30 mouse cellular contexts compared by ENCODE assay signal in the genomic region with DNA sequence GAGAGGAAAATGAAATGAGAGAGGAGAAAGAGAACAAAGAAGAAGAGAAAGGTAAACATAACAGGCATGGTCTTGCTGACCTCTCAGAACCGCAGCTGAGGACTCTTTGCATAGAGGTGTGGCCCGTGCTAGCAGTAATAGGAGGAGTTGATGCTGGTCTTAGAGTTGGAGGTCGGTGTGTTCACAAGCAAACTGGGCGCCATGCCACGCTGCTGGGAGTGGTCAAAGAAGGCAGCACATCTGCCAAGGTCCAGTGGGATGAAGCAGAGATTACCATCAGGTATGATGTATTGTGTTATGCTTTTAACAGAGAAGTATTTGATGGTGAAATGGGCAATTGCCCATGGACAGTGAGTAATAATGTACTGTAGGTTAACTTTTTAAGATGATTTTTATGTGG.
A peak's percentile ranks its signal among the peaks of the same experiment; 100 is the strongest.
DNase-seq lines count a peak whose midpoint lies in the region; ATAC-seq and TF ChIP-seq lines count a peak whose summit lies in the region.
"Had no signal": no experiment of that assay in that cellular context is flagged by ENCODE, and none has a peak within 500 bp of the region (broad histone marks: within the 10 kb centered on the region; RNA-seq: fewer than 3 reads in every experiment).

No protein-coding gene starts in this region.

- TF ChIP-seq CTCF in stomach, postnatal 0 days (IDR thresholded peaks at IDR 0.05; ENCODE audit: low read depth): no peak

- peaks cover 12% of the 10 kb centered on the region for H3K36me3 ChIP-seq in stomach, postnatal 0 days (ENCODE audit: control insufficient read depth, insufficient read depth, low read length)

- 60% methylated on average over 5 of the region's 5 CpGs for WGBS in stomach, postnatal 0 days

- no peak overlapping the region for H3K27ac ChIP-seq in stomach, postnatal 0 days (replicated peaks)
- H3K27ac ChIP-seq: embryonic facial prominence, embryonic 10.5 days; embryonic facial prominence, embryonic 15.5 days; forebrain, embryonic 13.5 days; hindbrain, embryonic 12.5 days; hindbrain, postnatal 0 days; intestine, embryonic 15.5 days; liver, embryonic 12.5 days; neural tube, embryonic 12.5 days had no signal

- no peaks in the 10 kb centered on the region for H3K27me3 ChIP-seq in stomach, postnatal 0 days (ENCODE audit: control insufficient read depth, insufficient read depth, low read length)
- H3K27me3 ChIP-seq: embryonic facial prominence, embryonic 15.5 days; forebrain, embryonic 13.5 days; hindbrain, embryonic 12.5 days; intestine, embryonic 15.5 days; liver, embryonic 12.5 days; neural tube, embryonic 12.5 days had no signal

- DNase-seq in cerebellum, postnatal 10 days: peak; percentile 7 to 20
- DNase-seq in cerebellum, postnatal 36 days: no peak
- DNase-seq in lung, postnatal 10 days: peak; percentile 5
- DNase-seq in lung, postnatal 25 days (ENCODE audit: low spot score): no peak
- DNase-seq in 416B (ENCODE audit: low read depth): peak; percentile 6
- peak; percentile 38 for DNase-seq in stomach, postnatal 0 days (ENCODE audit: low spot score)
- DNase-seq: adrenal gland, adult 8-10 months; B cell, adult 2 months; cerebellum, adult 11 months; gastrocnemius, postnatal 10 days; heart, adult 18-20 months; heart, postnatal 36 days; kidney, adult 2 months; left cerebral cortex, postnatal 4 days; liver, postnatal 0 days; right cerebral cortex, adult 18-20 months; right cerebral cortex, postnatal 4 days had no signal

- no peak for TF ChIP-seq EP300 in stomach, postnatal 0 days (optimal IDR thresholded peaks at IDR 0.05)

- no peak overlapping the region for H3K4me3 ChIP-seq in stomach, postnatal 0 days (ENCODE audit: low read depth, low read length)
- H3K4me3 ChIP-seq: embryonic facial prominence, embryonic 10.5 days; embryonic facial prominence, embryonic 15.5 days; forebrain, embryonic 13.5 days; hindbrain, embryonic 12.5 days; intestine, embryonic 15.5 days; liver, embryonic 12.5 days; myocyte; neural tube, embryonic 12.5 days had no signal

- no peak overlapping the region for H3K4me2 ChIP-seq in stomach, postnatal 0 days (replicated peaks; ENCODE audit: low read depth)
- H3K4me2 ChIP-seq: embryonic facial prominence, embryonic 15.5 days; forebrain, embryonic 13.5 days; heart, embryonic 11.5 days; hindbrain, embryonic 12.5 days; intestine, embryonic 15.5 days; liver, embryonic 12.5 days; midbrain, embryonic 11.5 days; neural tube, embryonic 12.5 days had no signal

- ATAC-seq in stomach, postnatal 0 days (ENCODE audit: low FRiP score, low TSS enrichment): no peak
- no peak for ATAC-seq in megakaryocyte-erythroid progenitor cell, adult 5-6 weeks (replicated peaks; ENCODE audit: low FRiP score, low TSS enrichment, poor library complexity, severe bottlenecking)
- ATAC-seq: forebrain, embryonic 13.5 days; hindbrain, postnatal 0 days; intestine, embryonic 15.5 days; liver, embryonic 12.5 days; liver, postnatal 0 days; midbrain, embryonic 16.5 days had no signal

- no peaks in the 10 kb centered on the region for H3K4me1 ChIP-seq in stomach, postnatal 0 days (replicated peaks; ENCODE audit: control insufficient read depth, insufficient read depth)
- H3K4me1 ChIP-seq: embryonic facial prominence, embryonic 10.5 days; embryonic facial prominence, embryonic 15.5 days; forebrain, embryonic 13.5 days; hindbrain, embryonic 12.5 days; intestine, embryonic 15.5 days; liver, embryonic 12.5 days; neural tube, embryonic 12.5 days had no signal

- H3K9me3 ChIP-seq in stomach, postnatal 0 days (ENCODE audit: control insufficient read depth, low read length): no peaks in the 10 kb centered on the region
- H3K9me3 ChIP-seq: embryonic facial prominence, embryonic 10.5 days; embryonic facial prominence, embryonic 15.5 days; forebrain, embryonic 13.5 days; hindbrain, embryonic 12.5 days; intestine, embryonic 15.5 days; liver, embryonic 12.5 days; neural tube, embryonic 12.5 days had no signal

- no peak overlapping the region for H3K9ac ChIP-seq in stomach, postnatal 0 days (ENCODE audit: low read length)
- H3K9ac ChIP-seq: embryonic facial prominence, embryonic 15.5 days; forebrain, embryonic 13.5 days; hindbrain, embryonic 12.5 days; intestine, embryonic 15.5 days; liver, embryonic 12.5 days; liver, postnatal 0 days; neural tube, embryonic 12.5 days had no signal

Comparison
In these comparisons a context has a peak if more than half of its experiments do, and no peak if none do; other contexts are left out.
1. DNase-seq: peak in cerebellum, postnatal 10 days (2 of 2), lung, postnatal 10 days (single experiment), 416B (single experiment) and stomach, postnatal 0 days (single experiment); none in cerebellum, postnatal 36 days (0 of 2) and lung, postnatal 25 days (single experiment).